Comparison of ENCODE assay signal across 22 mouse cellular contexts in the genomic region with DNA sequence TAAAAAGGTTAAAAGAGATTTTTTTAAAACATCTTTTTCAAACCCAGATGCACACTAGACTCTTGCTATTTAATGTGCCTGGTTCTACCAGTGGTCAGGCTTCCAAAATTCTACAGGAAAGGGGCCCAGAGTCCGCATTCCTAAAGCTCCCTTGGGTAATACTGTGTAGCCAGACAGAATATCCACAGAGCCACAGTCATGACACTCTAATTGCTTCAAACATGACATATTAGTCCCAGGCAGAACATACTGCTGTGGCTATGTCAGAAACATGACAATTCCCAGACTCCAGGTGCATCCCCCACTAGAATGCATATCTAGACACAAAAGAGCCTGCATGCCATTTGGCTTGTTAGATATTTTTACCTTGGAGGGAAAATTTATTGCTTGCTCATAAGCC. TPM values are rescaled to one million over a fixed set of nuclear protein-coding genes. Genes with fewer than 3 reads are reported as not detected.
DNase-seq lines count a peak whose midpoint lies in the region; ATAC-seq and TF ChIP-seq lines count a peak whose summit lies in the region.
"Had no signal": no experiment of that assay in that cellular context is flagged by ENCODE, and none has a peak within 500 bp of the region (broad histone marks: within the 10 kb centered on the region; RNA-seq: fewer than 3 reads in every experiment).

No protein-coding gene starts in this region.

- no peak overlapping the region for H3K9ac ChIP-seq in lung, embryonic 15.5 days
- no peak overlapping the region for H3K9ac ChIP-seq in limb, embryonic 12.5 days (replicated peaks)
- no peak overlapping the region for H3K9ac ChIP-seq in forebrain, postnatal 0 days
- H3K9ac ChIP-seq: forebrain, embryonic 13.5 days; hindbrain, embryonic 12.5 days; midbrain, embryonic 15.5 days had no signal

- ATAC-seq in lung, embryonic 15.5 days (ENCODE audit: borderline replicate concordance, extremely low read depth, low FRiP score, low TSS enrichment), result no peak
- ATAC-seq in limb, embryonic 12.5 days (ENCODE audit: insufficient number of reproducible peaks, insufficient read depth, low FRiP score, low TSS enrichment, low read depth), result peak; percentile 48; the same call in 1 of the 2 replicates
- ATAC-seq in forebrain, postnatal 0 days, result no peak
- ATAC-seq: forebrain, embryonic 13.5 days; inflammation-experienced regulatory T-cells, adult 6 months; midbrain, embryonic 15.5 days had no signal

- H3K4me1 ChIP-seq in lung, embryonic 15.5 days, result peaks cover 19% of the 10 kb centered on the region; the same call in 1 of the 2 replicates
- peaks cover 14% of the 10 kb centered on the region; the same call in 1 of the 2 replicates for H3K4me1 ChIP-seq in limb, embryonic 12.5 days (replicated peaks)
- H3K4me1 ChIP-seq in forebrain, postnatal 0 days (ENCODE audit: insufficient read depth), result no peaks in the 10 kb centered on the region
- H3K4me1 ChIP-seq: hindbrain, embryonic 12.5 days had no signal

- intact Hi-C loops in gastrocnemius, adult 2 months (cut with DNase I), result no loop called here

- 76% methylated on average over 1 of the region's 1 CpGs for WGBS in lung, embryonic 15.5 days
- WGBS in limb, embryonic 12.5 days, result 70% methylated on average over 1 of the region's 1 CpGs
- WGBS in forebrain, postnatal 0 days, result 82% methylated on average over 1 of the region's 1 CpGs

- no peak for DNase-seq in gastrocnemius, adult 2 months
- DNase-seq in gastrocnemius, postnatal 25 days, result no peak
- no peak for DNase-seq in lung, postnatal 10 days
- no peak for DNase-seq in embryo, embryonic 9.5 days (ENCODE audit: extremely low spot score)
- no peak for DNase-seq in layer of hippocampus, postnatal 25 days (ENCODE audit: extremely low spot score in 1 of 2, low spot score in 1 of 2)
- DNase-seq in forebrain, postnatal 0 days, result no peak
- DNase-seq: adrenal gland, postnatal 10 days; cerebellum, adult 11 months; liver; lung, adult 2 months; right cerebral cortex, adult 18-20 months; thymus, postnatal 36 days had no signal

- no peak overlapping the region for H3K4me3 ChIP-seq in gastrocnemius, adult 2 months
- no peak overlapping the region for H3K4me3 ChIP-seq in lung, embryonic 15.5 days
- no peak overlapping the region for H3K4me3 ChIP-seq in limb, embryonic 12.5 days (replicated peaks)
- H3K4me3 ChIP-seq in forebrain, postnatal 0 days (ENCODE audit: low read depth, low read length), result no peak overlapping the region
- H3K4me3 ChIP-seq: forebrain, embryonic 13.5 days; hindbrain, embryonic 12.5 days; left cerebral cortex, adult 2 months; midbrain, embryonic 15.5 days had no signal

- no peaks in the 10 kb centered on the region for H3K27me3 ChIP-seq in lung, embryonic 15.5 days
- H3K27me3 ChIP-seq in limb, embryonic 12.5 days, result no peaks in the 10 kb centered on the region
- no peaks in the 10 kb centered on the region for H3K27me3 ChIP-seq in forebrain, postnatal 0 days (ENCODE audit: insufficient read depth, low read length)
- H3K27me3 ChIP-seq: forebrain, embryonic 13.5 days; hindbrain, embryonic 12.5 days; midbrain, embryonic 15.5 days had no signal

- no peak for TF ChIP-seq CTCF in gastrocnemius, adult 2 months (IDR thresholded peaks at IDR 0.05)
- no peak for TF ChIP-seq CTCF in forebrain, postnatal 0 days (IDR thresholded peaks at IDR 0.05; ENCODE audit: low read depth)

- peak overlapping the region; percentile 4 for H3K27ac ChIP-seq in gastrocnemius, adult 2 months
- H3K27ac ChIP-seq in lung, embryonic 15.5 days, result 0 out of 2 replicates have a peak overlapping the region, but pooled peaks have one; percentile 1
- peak overlapping the region; percentile 67 for H3K27ac ChIP-seq in limb, embryonic 12.5 days
- no peak overlapping the region for H3K27ac ChIP-seq in forebrain, postnatal 0 days (ENCODE audit: low read depth, low read length)
- H3K27ac ChIP-seq: forebrain, embryonic 13.5 days; hindbrain, embryonic 12.5 days; kidney, postnatal 0 days; left cerebral cortex, adult 2 months; midbrain, embryonic 15.5 days had no signal

- H3K4me2 ChIP-seq in lung, embryonic 15.5 days, result no peak overlapping the region
- H3K4me2 ChIP-seq in limb, embryonic 12.5 days, result no peak overlapping the region
- no peak overlapping the region for H3K4me2 ChIP-seq in forebrain, postnatal 0 days (ENCODE audit: low read depth)
- H3K4me2 ChIP-seq: forebrain, embryonic 13.5 days; hindbrain, embryonic 12.5 days; midbrain, embryonic 15.5 days had no signal

- no peaks in the 10 kb centered on the region for H3K36me3 ChIP-seq in lung, embryonic 15.5 days
- no peaks in the 10 kb centered on the region for H3K36me3 ChIP-seq in limb, embryonic 12.5 days
- no peaks in the 10 kb centered on the region for H3K36me3 ChIP-seq in forebrain, postnatal 0 days (ENCODE audit: insufficient read depth)
- H3K36me3 ChIP-seq: hindbrain, embryonic 12.5 days; midbrain, embryonic 15.5 days had no signal

- no peaks in the 10 kb centered on the region for H3K9me3 ChIP-seq in lung, embryonic 15.5 days
- no peaks in the 10 kb centered on the region for H3K9me3 ChIP-seq in limb, embryonic 12.5 days
- no peaks in the 10 kb centered on the region for H3K9me3 ChIP-seq in forebrain, postnatal 0 days (ENCODE audit: low read length)
- H3K9me3 ChIP-seq: forebrain, embryonic 13.5 days; hindbrain, embryonic 12.5 days; midbrain, embryonic 15.5 days had no signal

RNA-seq across cellular contexts. Expression of a gene that starts 35.4 kb away (rescaled TPM):
- under 1 TPM; 0.61 to 0.81 TPM for total RNA-seq in gastrocnemius, adult 2 months (2021)
- total RNA-seq in gastrocnemius, postnatal 25 days (2021), result 1 to 10 TPM in 1 of 2 experiments, under 1 TPM in 1; 0.94 to 2.5 TPM
- polyA plus RNA-seq in lung, embryonic 15.5 days (2015; fragmentation: Nextera tagmentation; extraction: Ambion mirVana), result 15.4 and 16.4 TPM in 2 replicates
- 11.9 and 13.0 TPM in 2 replicates for polyA plus RNA-seq in limb, embryonic 12.5 days (2016; fragmentation: Nextera tagmentation; extraction: Ambion mirVana)
- total RNA-seq in layer of hippocampus, postnatal 25 days (2021), result 10 to 100 TPM; 11.8 to 12.2 TPM
- 7.2 and 13.6 TPM in 2 replicates for total RNA-seq in forebrain, postnatal 0 days (2014; rRNA removed)
- 5.6 and 8.6 TPM in 2 replicates for polyA plus RNA-seq in forebrain, postnatal 0 days (2015; fragmentation: Nextera tagmentation; extraction: Ambion mirVana)
- total RNA-seq: common myeloid progenitor, adult 5-6 weeks; megakaryocyte progenitor cell, adult 5-6 weeks had no signal

RNA-seq across cellular contexts. Expression of a gene that starts 53.7 kb away (rescaled TPM):
- under 1 TPM in 1 of 2 experiments, not detected in 1; 0.22 TPM for total RNA-seq in gastrocnemius, adult 2 months (2021)
- total RNA-seq in gastrocnemius, postnatal 25 days (2021), result under 1 TPM; 0.51 to 0.54 TPM
- polyA plus RNA-seq in lung, embryonic 15.5 days (2015; fragmentation: Nextera tagmentation; extraction: Ambion mirVana), result 86.1 and 88.1 TPM in 2 replicates
- polyA plus RNA-seq in limb, embryonic 12.5 days (2016; fragmentation: Nextera tagmentation; extraction: Ambion mirVana), result 74.5 and 78.1 TPM in 2 replicates
- 1 to 10 TPM; 1.1 to 2.6 TPM for total RNA-seq in layer of hippocampus, postnatal 25 days (2021)
- total RNA-seq in forebrain, postnatal 0 days (2014; rRNA removed), result 4.8 and 7.8 TPM in 2 replicates
- polyA plus RNA-seq in forebrain, postnatal 0 days (2015; fragmentation: Nextera tagmentation; extraction: Ambion mirVana), result 4.4 and 4.9 TPM in 2 replicates
